Mouse (Mus musculus): Measurements from ENCODE around the gene Fam222a.
A peak's percentile ranks its signal among the peaks of the same experiment; 100 is the strongest.

Fam222a gene

GRCm38 (mm10) chr5:114560533-114560936 lies 7.3 kb upstream of the Fam222a start:
- DNase-seq (ENCODE audit: low spot score in 2 of 2) = no peak

- no peak for DNase-seq (ENCODE audit: low spot score in 2 of 2)
Observed at GRCm38 (mm10) chr5:114560965-114561364, 6.9 kb upstream of the Fam222a start.

- DNase-seq (ENCODE audit: low spot score in 2 of 2) = no peak
Observed at GRCm38 (mm10) chr5:114563994-114564393, 3.8 kb upstream of the Fam222a start.

- DNase-seq (ENCODE audit: low spot score in 2 of 2) = no peak
Observed at GRCm38 (mm10) chr5:114565305-114565704, 2.5 kb upstream of the Fam222a start.

- DNase-seq (ENCODE audit: low spot score in 2 of 2) = no peak
Observed at GRCm38 (mm10) chr5:114565751-114566150, 2.1 kb upstream of the Fam222a start.

GRCm38 (mm10) chr5:114566461-114566860 lies 1.4 kb upstream of the Fam222a start:
- no peak for DNase-seq (ENCODE audit: low spot score in 2 of 2)

GRCm38 (mm10) chr5:114567075-114567517 lies 720 bp upstream of the Fam222a start:
- peak; percentile 90 to 98 for DNase-seq (ENCODE audit: low spot score in 2 of 2)

GRCm38 (mm10) chr5:114568818-114569217 lies 1.0 kb downstream of the Fam222a start:
- no peak for DNase-seq (ENCODE audit: low spot score in 2 of 2)

GRCm38 (mm10) chr5:114569918-114570670 lies 2.3 kb downstream of the Fam222a start:
- peak in 1 of 2 experiments; percentile 56 for DNase-seq (ENCODE audit: low spot score in 2 of 2)

- no peak for DNase-seq (ENCODE audit: low spot score in 2 of 2)
Observed at GRCm38 (mm10) chr5:114570791-114571450, 3.1 kb downstream of the Fam222a start.

GRCm38 (mm10) chr5:114571451-114572030 lies 3.7 kb downstream of the Fam222a start:
- DNase-seq (ENCODE audit: low spot score in 2 of 2) = no peak

GRCm38 (mm10) chr5:114572997-114573396 lies 5.2 kb downstream of the Fam222a start:
- no peak for DNase-seq (ENCODE audit: low spot score in 2 of 2)

GRCm38 (mm10) chr5:114573920-114574628 lies 6.3 kb downstream of the Fam222a start:
- no peak for DNase-seq (ENCODE audit: low spot score in 2 of 2)

- DNase-seq (ENCODE audit: low spot score in 2 of 2) = no peak
Observed at GRCm38 (mm10) chr5:114575010-114575409, 7.2 kb downstream of the Fam222a start.

GRCm38 (mm10) chr5:114575530-114575929 lies 7.7 kb downstream of the Fam222a start:
- DNase-seq (ENCODE audit: low spot score in 2 of 2) = peak in 1 of 2 experiments; percentile 56

GRCm38 (mm10) chr5:114575986-114576605 lies 8.3 kb downstream of the Fam222a start:
- no peak for DNase-seq (ENCODE audit: low spot score in 2 of 2)

- no peak for DNase-seq (ENCODE audit: low spot score in 2 of 2)
Observed at GRCm38 (mm10) chr5:114578361-114578760, 10.5 kb downstream of the Fam222a start.

GRCm38 (mm10) chr5:114579714-114580357 lies 12.0 kb downstream of the Fam222a start:
- no peak for DNase-seq (ENCODE audit: low spot score in 2 of 2)

GRCm38 (mm10) chr5:114581486-114581885 lies 13.7 kb downstream of the Fam222a start:
- peak in 1 of 2 experiments; percentile 58 for DNase-seq (ENCODE audit: low spot score in 2 of 2)

- no peak for DNase-seq (ENCODE audit: low spot score in 2 of 2)
Observed at GRCm38 (mm10) chr5:114583046-114583445, 15.2 kb downstream of the Fam222a start.

All from cerebellum, postnatal 4 days (tissue).